Mouse (Mus musculus) heart, postnatal 10 days (tissue): Measurements from ENCODE around the gene Acox1. TPM values are rescaled to one million over a fixed set of nuclear protein-coding genes. Genes with fewer than 3 reads are reported as not detected.
A peak's percentile ranks its signal among the peaks of the same experiment; 100 is the strongest.

Experiments used
- DNase-seq, 2 experiments: peaks; one replicate each; pipeline ENCODE4 v3.0.0; 2021
- intact Hi-C: fragments of 180-260 bp; cut with DNase I; formaldehyde crosslinking; loops from one replicate; pipeline ENCODE4 v1.15.1; 2025
- total RNA-seq, 2 experiments: library from RNA; stranded (reverse); gene quantifications; 2 replicates each; pipeline ENCODE4 v1.2.3; 2021

Gene Acox1
- total RNA-seq, 2 experiments from 2014 or later = 92.5 to 99.9 TPM

DNA sequence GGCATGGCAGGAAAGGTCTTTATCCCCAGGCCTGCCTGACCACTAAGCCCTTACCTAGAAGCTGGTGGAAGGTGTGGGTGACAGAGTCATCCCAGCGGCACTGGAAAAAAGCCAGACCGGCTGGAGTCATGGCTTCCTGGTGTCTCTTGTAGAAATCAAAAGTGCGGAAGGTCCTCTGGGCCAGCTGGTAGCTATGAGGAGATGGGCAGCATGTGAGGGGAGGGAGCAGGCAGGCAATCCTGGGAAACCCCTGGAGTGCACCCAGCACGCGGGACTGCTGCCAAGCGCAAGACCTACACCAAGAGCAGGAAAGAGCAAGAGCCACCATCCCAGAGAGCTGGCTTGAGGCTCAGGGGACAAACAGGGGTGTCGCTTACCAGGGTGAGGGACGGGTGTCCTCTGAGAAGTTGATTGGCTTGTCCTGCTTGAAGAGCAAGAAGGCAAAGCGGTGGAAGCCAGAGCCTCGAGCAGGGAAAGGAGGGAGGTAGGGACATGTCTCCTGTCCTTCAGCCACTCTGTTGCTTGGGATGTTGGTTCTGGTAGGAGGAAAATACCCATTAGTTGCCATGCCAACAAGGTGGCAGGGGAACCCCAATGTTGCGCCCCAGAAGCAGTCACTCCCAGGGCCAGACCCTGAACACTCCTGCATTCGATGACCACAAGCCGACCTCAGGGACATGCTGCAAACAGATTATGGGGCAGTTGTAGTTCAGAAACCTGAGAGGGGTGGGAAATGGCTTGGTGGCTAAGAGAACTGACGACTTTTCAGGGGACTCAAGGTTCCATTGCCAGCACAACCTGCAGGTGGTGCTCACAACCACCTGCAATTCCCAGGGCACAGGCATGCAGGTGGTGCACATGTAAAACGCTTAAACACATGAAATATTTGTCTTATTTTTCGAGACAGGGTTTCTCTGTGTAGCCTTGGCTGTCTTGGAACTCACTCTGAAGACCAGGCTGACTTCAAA lies 66.2 kb downstream of the Acox1 start:
- peak in 1 of 2 experiments; percentile 55 for DNase-seq

DNA sequence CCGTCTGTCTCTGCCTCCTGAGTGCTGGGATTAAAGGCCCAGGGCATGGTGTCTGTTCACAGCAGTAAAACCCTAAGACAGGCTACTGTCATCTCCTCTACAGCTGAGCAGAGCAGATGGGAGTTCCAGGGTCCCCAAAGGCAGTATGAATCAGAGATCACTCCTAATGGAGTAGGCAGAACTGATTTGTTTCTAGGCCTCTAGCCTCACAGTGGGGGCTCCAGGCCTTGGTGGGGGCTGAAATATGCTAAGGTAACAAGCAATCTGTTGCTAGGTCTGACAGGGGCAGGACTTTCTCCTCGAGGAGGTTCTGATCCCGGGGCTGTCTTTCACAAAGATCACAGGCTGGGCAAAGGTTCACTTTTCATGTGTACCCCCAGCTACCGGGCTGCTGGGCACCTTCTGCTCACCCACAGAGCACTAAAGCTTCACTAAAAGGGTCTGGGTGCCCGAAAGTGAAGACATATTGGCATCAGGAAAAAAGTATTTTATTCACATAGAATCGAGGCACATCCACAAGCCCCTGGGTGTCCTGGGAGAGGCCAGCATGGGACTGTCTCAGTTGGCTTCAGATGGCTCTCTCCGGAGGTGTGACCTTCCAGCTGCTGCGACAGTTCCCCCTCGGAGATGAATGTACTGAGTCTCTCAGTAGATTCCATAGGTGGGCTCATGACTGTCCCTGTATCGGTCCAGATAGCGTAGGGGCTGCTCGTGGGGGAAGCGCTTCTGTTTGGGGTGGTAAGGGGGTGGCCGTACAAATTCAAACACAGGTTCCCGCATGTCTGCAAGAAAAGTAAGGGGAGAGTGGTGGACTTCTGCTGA lies 67.3 kb downstream of the Acox1 start:
- no peak for DNase-seq
- intact Hi-C loops = loop anchor here (2.0 to 5.0 kb wide), 3 partner anchors 21 to 119 kb away; partner anchors contain the start of genes Galk1 and Unk

More for the DNA sequence above, 66.2 kb downstream of the Acox1 start:
- intact Hi-C loops = loop anchor here (5.0 kb wide), 1 partner anchor 120 kb away; the partner anchor contains the start of gene Galk1

DNA sequence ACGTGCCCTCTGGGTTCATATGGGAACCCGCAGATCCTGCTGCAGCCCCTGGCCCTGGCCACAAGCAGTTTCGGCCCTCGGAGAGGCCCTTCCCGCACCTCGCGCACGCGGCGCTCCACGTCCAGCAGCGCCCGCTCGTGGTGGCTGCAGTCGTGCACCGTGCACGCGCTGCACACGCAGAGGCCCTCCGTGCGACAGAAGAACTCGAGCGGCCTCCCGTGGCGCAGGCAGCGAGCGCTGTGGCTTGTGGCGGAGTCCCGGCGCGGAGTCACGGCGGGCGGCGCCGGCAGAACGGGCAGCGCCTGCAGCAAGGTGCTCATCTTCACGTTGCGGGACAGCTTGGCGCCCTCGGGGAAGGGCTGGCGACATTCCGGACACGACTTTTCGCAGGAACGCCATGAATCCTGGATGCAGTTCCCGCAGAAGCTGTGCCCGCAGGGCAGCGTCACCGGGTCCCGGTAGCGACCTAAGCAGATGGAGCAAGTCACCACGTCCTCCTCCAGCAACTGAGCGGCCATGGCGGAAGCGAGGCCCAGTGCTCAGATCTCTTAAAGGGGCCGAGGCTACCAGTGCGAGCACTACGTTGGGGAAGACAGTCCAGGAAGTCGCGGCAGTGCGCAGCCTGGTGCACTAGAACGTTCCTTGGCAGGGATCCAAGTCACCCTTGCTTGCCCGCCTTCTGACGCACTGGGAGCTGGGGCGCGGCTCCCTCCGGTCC lies 68.2 kb downstream of the Acox1 start, which contains the start of gene Trim65:
Gene Trim65 (minus strand): TSS at position 641 of the 718 bp plus-strand sequence.
- peak; percentile 92 to 93 for DNase-seq
- intact Hi-C loops = loop anchor here (1.0 to 5.0 kb wide), 5 partner anchors 20 to 191 kb away; partner anchors contain the start of genes Galk1 and Unk

DNA sequence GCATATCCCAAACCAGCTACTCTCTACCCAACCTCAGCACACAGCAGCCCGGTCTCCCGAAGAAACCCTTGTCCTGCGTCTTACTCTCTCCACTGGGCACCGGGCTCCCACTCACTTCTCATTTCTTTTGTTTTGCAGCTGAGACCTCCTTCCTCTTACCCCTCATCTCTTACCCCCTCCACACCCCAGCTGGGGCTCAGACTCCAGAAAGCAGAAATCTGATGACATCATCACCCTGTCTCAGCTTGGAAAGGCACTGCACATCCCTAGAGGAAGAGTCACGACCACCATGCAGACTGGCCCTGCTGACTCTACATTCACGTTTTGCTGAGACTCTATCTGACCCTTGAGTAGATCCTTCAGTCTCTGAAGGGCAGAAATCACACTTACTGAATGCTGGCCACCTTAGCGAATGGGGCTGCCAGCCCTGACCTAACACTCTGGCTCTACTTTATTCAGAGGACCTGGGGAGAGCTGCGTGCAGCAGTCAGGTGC lies 68.8 kb downstream of the Acox1 start:
- DNase-seq = no peak
- intact Hi-C loops = loop anchor here (1.0 to 5.0 kb wide), 5 partner anchors 19 to 191 kb away; partner anchors contain the start of genes Galk1 and Unk

DNA sequence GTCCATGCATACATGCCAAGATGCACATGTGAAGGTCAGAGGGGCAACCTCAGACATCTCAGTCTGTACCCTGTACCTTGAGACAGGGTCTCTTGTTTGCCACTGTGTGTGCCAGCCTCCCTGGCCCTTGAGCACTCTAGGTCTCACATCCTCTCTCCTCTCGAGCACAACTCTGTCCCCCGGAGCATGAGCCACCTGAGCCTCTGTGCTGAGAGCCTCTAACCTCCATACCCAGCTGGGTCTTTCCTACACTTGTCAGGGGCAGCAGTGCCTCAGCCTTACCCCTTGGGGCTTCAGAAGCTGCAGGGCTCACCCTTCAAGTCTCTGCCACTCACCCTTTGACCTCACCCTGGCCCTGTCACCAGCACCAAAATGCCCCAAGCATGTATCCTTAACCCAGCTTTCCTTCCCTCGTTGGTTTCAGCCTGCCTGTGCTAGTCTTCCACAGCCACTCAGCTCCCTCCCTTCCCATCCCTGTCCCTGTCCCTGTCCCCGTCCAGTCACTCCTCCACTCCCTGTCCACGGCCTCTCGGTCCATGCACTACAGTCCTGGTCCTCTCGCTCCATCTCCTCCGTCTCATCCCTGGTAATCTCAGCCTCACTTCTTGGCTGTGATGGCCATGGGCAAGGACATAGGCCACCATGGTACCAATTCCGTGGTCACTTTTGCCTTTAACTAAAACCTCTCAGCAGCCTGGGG lies 69.6 kb downstream of the Acox1 start:
- intact Hi-C loops = no loop called here
- DNase-seq = no peak

DNA sequence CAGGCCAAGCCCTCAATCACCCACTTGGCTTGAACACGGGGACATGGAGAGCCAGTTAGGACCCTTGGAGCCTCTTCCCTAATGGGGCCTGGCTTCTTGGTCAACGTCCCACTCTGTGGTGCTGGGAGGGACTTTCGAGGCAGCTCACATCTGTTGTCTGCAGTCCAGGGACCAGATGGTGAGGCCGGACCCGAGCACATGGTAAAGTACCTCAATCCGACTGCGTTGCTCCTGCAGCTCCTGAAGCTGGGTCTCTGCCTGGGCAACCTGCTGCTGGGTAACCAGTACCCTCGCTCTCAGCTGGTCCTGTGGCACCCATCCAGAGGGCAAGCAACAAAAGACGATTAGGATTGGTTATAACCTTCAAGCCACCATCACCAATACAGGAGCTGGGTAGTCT lies 70.9 kb downstream of the Acox1 start:
- DNase-seq = peak in 1 of 2 experiments; percentile 36
- intact Hi-C loops = no loop called here

DNA sequence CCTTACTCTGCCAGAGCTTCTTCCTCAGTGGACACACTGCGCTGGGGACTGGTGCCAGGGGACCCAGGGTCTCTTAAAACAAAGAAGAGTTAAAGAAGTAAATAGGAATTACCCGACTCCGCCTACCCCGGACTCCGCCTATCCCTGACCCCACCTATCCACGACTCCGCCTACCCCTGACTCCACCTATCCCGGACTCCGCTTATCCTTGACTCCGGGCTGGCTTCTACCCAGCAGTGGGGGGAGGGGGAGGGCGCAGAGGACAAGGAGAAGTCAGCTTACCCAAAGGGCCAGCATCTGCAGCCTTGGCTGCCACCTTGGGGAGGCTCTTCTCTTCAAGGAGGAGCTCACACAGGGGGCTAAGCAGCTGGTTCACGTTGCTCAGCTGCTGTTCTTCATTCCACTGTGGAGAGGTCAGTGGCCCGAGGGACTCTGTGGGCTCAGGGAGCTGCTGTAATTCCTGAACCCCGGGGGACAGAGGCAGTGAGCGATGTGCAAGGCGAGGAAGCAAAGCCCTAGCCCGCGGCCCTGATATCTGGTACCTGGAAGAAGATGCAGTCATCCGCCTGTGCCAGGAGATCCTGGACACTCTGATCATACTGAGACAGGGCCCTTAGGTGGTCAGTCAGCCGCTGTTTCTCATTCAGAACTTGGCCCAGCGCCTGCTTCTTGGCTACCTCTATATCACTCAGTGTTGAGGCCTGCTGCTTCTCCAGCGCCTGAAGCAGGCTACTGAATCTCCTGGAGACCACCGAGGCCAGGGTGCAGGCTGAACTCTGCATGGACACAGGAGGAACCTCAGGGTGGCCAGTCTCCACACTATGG lies 71.5 kb downstream of the Acox1 start, which contains the start of gene Trim47:
Gene Trim47 (minus strand): TSS at position 55 of the 825 bp plus-strand sequence.
- intact Hi-C loops = no loop called here
- DNase-seq = peak; percentile 88 to 91

DNA sequence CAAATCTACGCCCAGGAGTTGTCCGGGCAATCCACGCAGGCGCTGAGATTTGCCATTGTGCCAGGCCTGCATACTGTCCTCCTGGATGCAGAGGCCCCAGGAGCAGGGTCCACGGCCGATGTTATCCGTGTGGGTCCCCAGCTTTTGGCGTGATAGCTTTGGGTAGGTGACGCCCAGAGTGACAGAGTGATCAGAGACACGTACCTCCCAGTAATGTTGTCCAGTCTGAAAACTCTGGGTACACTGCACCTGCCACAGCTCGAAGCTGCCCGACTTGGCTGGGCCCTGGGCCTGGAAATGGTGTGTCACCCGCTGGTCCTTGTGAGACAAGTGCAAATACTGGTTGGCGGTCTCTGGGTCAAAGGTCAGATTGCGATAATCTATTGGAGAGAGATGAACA lies 72.6 kb downstream of the Acox1 start:
- intact Hi-C loops = no loop called here
- no peak for DNase-seq

Other genes with a start within 250 kb of the Acox1 start
- gene Itgb4, start 224.3 kb downstream of the Acox1 start, total RNA-seq = 1 to 10 TPM; 4.8 to 5.5 TPM
- 10 to 100 TPM; 31.7 to 33.1 TPM for gene Galk1, start 186.3 kb downstream of the Acox1 start, total RNA-seq
- 100 to 1,000 TPM; 338 to 393 TPM for gene H3f3b, start 171.1 kb downstream of the Acox1 start, total RNA-seq
- gene Unk, start 168.7 kb downstream of the Acox1 start, total RNA-seq = 10 to 100 TPM; 16.3 to 17.0 TPM
- gene Unc13d, start 121.1 kb downstream of the Acox1 start, total RNA-seq = 1 to 10 TPM in 1 of 2 experiments, under 1 TPM in 1; 0.52 to 1.0 TPM
- gene Wbp2, start 112.0 kb downstream of the Acox1 start, total RNA-seq = 10 to 100 TPM; 96.6 to 99.5 TPM
- 10 to 100 TPM; 43.3 to 49.7 TPM for gene Trim47, start 71.8 kb downstream of the Acox1 start, total RNA-seq
- gene Trim65, start 67.9 kb downstream of the Acox1 start, total RNA-seq = 1 to 10 TPM; 5.4 to 6.3 TPM
- gene Mrpl38, start 60.2 kb downstream of the Acox1 start, total RNA-seq = 10 to 100 TPM; 55.9 to 56.8 TPM
- 10 to 100 TPM; 17.4 to 17.7 TPM for gene Fbf1, start 30.9 kb downstream of the Acox1 start, total RNA-seq
- 10 to 100 TPM; 29.7 to 34.0 TPM for gene Ten1, start 190 bp downstream of the Acox1 start, total RNA-seq
- 1 to 10 TPM; 1.2 TPM for gene Evpl, start 39.0 kb upstream of the Acox1 start, total RNA-seq
- gene Srp68, start 75.2 kb upstream of the Acox1 start, total RNA-seq = 10 to 100 TPM; 58.7 to 59.8 TPM
- not detected for gene Galr2, start 81.9 kb upstream of the Acox1 start, total RNA-seq
- gene Exoc7, start 108.2 kb upstream of the Acox1 start, total RNA-seq = 10 to 100 TPM; 61.0 to 65.9 TPM
- not detected for gene Foxj1, start 136.4 kb upstream of the Acox1 start, total RNA-seq
- gene Rnf157, start 214.0 kb upstream of the Acox1 start, total RNA-seq = 10 to 100 TPM; 10.0 TPM
- 10 to 100 TPM; 47.2 to 49.4 TPM for gene Ubald2, start 235.0 kb upstream of the Acox1 start, total RNA-seq